Mouse (Mus musculus) ES-Bruce4 (cell line): ENCODE data around the gene Erich3. TPM values are rescaled to one million over a fixed set of nuclear protein-coding genes. Genes with fewer than 3 reads are reported as not detected.

ENCODE experiments used
- H3K27ac ChIP-seq: 2 replicates; pipeline ENCODE4 v1.5.1; 2012; ENCODE audit warnings: low read length, inconsistent platforms; ENCODE audit not compliant: insufficient read depth
- H3K27me3 ChIP-seq: 2 replicates; pipeline ENCODE4 v1.6.1; 2012; ENCODE audit warnings: mild to moderate bottlenecking, low read length, inconsistent platforms; ENCODE audit not compliant: control insufficient read depth, poor library complexity, insufficient read depth, severe bottlenecking
- H3K36me3 ChIP-seq: 2 replicates; pipeline ENCODE4 v1.6.1; 2012; ENCODE audit warnings: inconsistent platforms, mild to moderate bottlenecking, low read length, moderate library complexity; ENCODE audit not compliant: control insufficient read depth, poor library complexity, insufficient read depth, severe bottlenecking
- H3K4me1 ChIP-seq: one replicate; pipeline ENCODE4 v1.8.1; 2011; ENCODE audit warnings: low read length; ENCODE audit not compliant: control insufficient read depth, insufficient read depth
- H3K4me3 ChIP-seq: 2 replicates; pipeline ENCODE4 v1.5.1; 2011; ENCODE audit warnings: low read depth, mild to moderate bottlenecking, low read length
- H3K9ac ChIP-seq: 2 replicates; pipeline ENCODE4 v1.6.1; 2012; ENCODE audit warnings: low read depth, mild to moderate bottlenecking, inconsistent platforms; ENCODE audit not compliant: poor library complexity, severe bottlenecking
- H3K9me3 ChIP-seq: replicated peaks from 2 replicates; pipeline ENCODE4 v1.6.1; 2012; ENCODE audit warnings: mild to moderate bottlenecking, low read length, inconsistent platforms; ENCODE audit not compliant: control insufficient read depth, poor library complexity, insufficient read depth, severe bottlenecking
- CTCF ChIP-seq: IDR thresholded peaks from one replicate; pipeline ENCODE4 v1.8.1; 2011; ENCODE audit warnings: low read depth, low read length
- EP300 ChIP-seq: IDR thresholded peaks from 2 replicates; pipeline ENCODE4 v1.6.1; 2011; ENCODE audit warnings: low read depth, low read length; ENCODE audit not compliant: insufficient read depth
- POLR2A ChIP-seq: IDR thresholded peaks from one replicate; pipeline ENCODE4 v1.8.1; 2011; ENCODE audit warnings: low read length; ENCODE audit not compliant: insufficient read depth
- polyA plus RNA-seq: library from polyadenylated mRNA; stranded (reverse); fragments of >200 nt; gene quantifications from 2 replicates; pipeline ENCODE4 v1.2.4, GENCODE M21; 2011; ENCODE audit warnings: low read depth; ENCODE audit not compliant: missing spikeins, insufficient read depth, insufficient read length

The Erich3 gene
- polyA plus RNA-seq, 1 experiment = 0.67 TPM

GRCm38 (mm10) chr3:154731431-154731830 is 67.8 kb downstream of the Erich3 start:
- TF ChIP-seq POLR2A = no peak
- H3K27ac ChIP-seq = no peak overlapping the region
- H3K9me3 ChIP-seq = no peaks in the 10 kb centered on the region
- H3K4me1 ChIP-seq = no peaks in the 10 kb centered on the region
- H3K27me3 ChIP-seq = no peaks in the 10 kb centered on the region
- no peak overlapping the region for H3K4me3 ChIP-seq
- no peaks in the 10 kb centered on the region for H3K36me3 ChIP-seq
- no peak overlapping the region for H3K9ac ChIP-seq

- Histone ChIP-seq H3K4me1 (no peaks in the 10 kb centered on the region), H3K27me3 (no peaks in the 10 kb centered on the region), H3K9me3 (no peaks in the 10 kb centered on the region), H3K36me3 (no peaks in the 10 kb centered on the region), H3K9ac (no peak overlapping the region), H3K4me3 (no peak overlapping the region), H3K27ac (no peak overlapping the region)
- TF ChIP-seq EP300 = no peak
- no peak for TF ChIP-seq CTCF
- TF ChIP-seq POLR2A = no peak
Observed at GRCm38 (mm10) chr3:154741496-154741895, 77.8 kb downstream of the Erich3 start.

GRCm38 (mm10) chr3:154742927-154743326 is 79.3 kb downstream of the Erich3 start:
- Histone ChIP-seq H3K4me3 (no peak overlapping the region), H3K9me3 (no peaks in the 10 kb centered on the region), H3K27ac (no peak overlapping the region), H3K9ac (no peak overlapping the region), H3K4me1 (no peaks in the 10 kb centered on the region), H3K27me3 (no peaks in the 10 kb centered on the region), H3K36me3 (no peaks in the 10 kb centered on the region)
- no peak for TF ChIP-seq EP300
- TF ChIP-seq POLR2A = no peak
- no peak for TF ChIP-seq CTCF

GRCm38 (mm10) chr3:154744317-154744716 is 80.7 kb downstream of the Erich3 start:
- H3K4me3 ChIP-seq = no peak overlapping the region
- H3K27me3 ChIP-seq = no peaks in the 10 kb centered on the region
- H3K4me1 ChIP-seq = no peaks in the 10 kb centered on the region
- no peaks in the 10 kb centered on the region for H3K9me3 ChIP-seq
- H3K36me3 ChIP-seq = no peaks in the 10 kb centered on the region
- H3K9ac ChIP-seq = no peak overlapping the region
- H3K27ac ChIP-seq = no peak overlapping the region
- TF ChIP-seq EP300 (no peak), CTCF (no peak)

- no peak for TF ChIP-seq EP300
- no peak for TF ChIP-seq CTCF
- TF ChIP-seq POLR2A = no peak
- no peak overlapping the region for H3K9ac ChIP-seq
- no peaks in the 10 kb centered on the region for H3K9me3 ChIP-seq
Observed at GRCm38 (mm10) chr3:154754505-154754904, 90.8 kb downstream of the Erich3 start.

GRCm38 (mm10) chr3:154755225-154755624 is 91.6 kb downstream of the Erich3 start:
- no peak overlapping the region for H3K4me3 ChIP-seq
- TF ChIP-seq EP300 = no peak
- TF ChIP-seq POLR2A = no peak
- TF ChIP-seq CTCF = no peak
- H3K27me3 ChIP-seq = no peaks in the 10 kb centered on the region
- no peaks in the 10 kb centered on the region for H3K36me3 ChIP-seq
- H3K4me1 ChIP-seq = no peaks in the 10 kb centered on the region
- H3K9me3 ChIP-seq = no peaks in the 10 kb centered on the region
- no peak overlapping the region for H3K27ac ChIP-seq
- no peak overlapping the region for H3K9ac ChIP-seq

More at GRCm38 (mm10) chr3:154754505-154754904, 90.8 kb downstream of the Erich3 start:
- Histone ChIP-seq H3K27me3 (no peaks in the 10 kb centered on the region), H3K27ac (no peak overlapping the region), H3K4me3 (no peak overlapping the region), H3K4me1 (no peaks in the 10 kb centered on the region), H3K36me3 (no peaks in the 10 kb centered on the region)
